Mouse (Mus musculus) splenic B cell, adult 2 months (primary cell): ENCODE data around the gene Lat2.
"Not testable (repeated sequence)": the region's sequence is repeated elsewhere in the genome, so short reads cannot be mapped to it uniquely, and the experiment has no call there.

Experiments used
- DNase-seq: peaks from one replicate; pipeline ENCODE4 v3.0.0-alpha.2; 2011; ENCODE audit warnings: low read depth, low spot score
- H3K27me3 ChIP-seq: 2 replicates; pipeline ENCODE4 v1.6.1; 2012; ENCODE audit warnings: mild to moderate bottlenecking, low read length, moderate library complexity, mixed read lengths; ENCODE audit not compliant: control insufficient read depth, poor library complexity, insufficient read depth, severe bottlenecking
- H3K36me3 ChIP-seq: 2 replicates; pipeline ENCODE4 v1.6.1; 2012; ENCODE audit warnings: mild to moderate bottlenecking, low read length, moderate library complexity, mixed read lengths; ENCODE audit not compliant: control insufficient read depth, poor library complexity, insufficient read depth, severe bottlenecking

The Lat2 gene

DNA sequence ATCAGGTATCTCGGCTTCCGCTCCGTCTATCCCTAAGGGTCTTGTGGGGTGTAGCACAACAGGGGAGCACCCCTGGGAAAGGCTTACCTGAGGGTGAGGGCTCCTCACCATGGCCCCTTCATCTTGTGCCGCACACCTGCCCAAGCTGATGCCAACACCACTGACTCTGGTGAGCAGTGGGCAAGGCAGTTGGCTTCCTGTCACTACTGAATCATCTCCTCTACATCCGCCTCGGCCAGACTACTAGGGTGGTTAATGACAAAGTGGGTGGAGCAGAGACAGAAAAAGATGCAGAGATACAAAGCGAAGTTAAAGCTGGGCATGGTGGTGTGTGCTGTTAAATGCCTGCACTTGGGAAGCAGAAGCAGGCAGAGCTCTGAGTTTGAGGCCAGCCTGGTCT is at the start of gene Lat2:
TSS of gene Lat2 (minus strand) at position 224 of the 400 bp plus-strand sequence.
- Histone ChIP-seq H3K36me3 (peaks cover 4% of the 10 kb centered on the region; the same call in 1 of the 2 replicates), H3K27me3 (no peaks in the 10 kb centered on the region)
- peak; percentile 71 for DNase-seq

- DNase-seq: no peak
- Histone ChIP-seq H3K27me3 (no peaks in the 10 kb centered on the region), H3K36me3 (no peaks in the 10 kb centered on the region)
These were observed 41.9 kb upstream of the Lat2 start for GRCm38 (mm10) chr5:134656708-134657107.

- Histone ChIP-seq H3K27me3 (no peaks in the 10 kb centered on the region), H3K36me3 (no peaks in the 10 kb centered on the region)
- DNase-seq: no peak
These were observed 37.2 kb upstream of the Lat2 start for GRCm38 (mm10) chr5:134652015-134652414.

DNA sequence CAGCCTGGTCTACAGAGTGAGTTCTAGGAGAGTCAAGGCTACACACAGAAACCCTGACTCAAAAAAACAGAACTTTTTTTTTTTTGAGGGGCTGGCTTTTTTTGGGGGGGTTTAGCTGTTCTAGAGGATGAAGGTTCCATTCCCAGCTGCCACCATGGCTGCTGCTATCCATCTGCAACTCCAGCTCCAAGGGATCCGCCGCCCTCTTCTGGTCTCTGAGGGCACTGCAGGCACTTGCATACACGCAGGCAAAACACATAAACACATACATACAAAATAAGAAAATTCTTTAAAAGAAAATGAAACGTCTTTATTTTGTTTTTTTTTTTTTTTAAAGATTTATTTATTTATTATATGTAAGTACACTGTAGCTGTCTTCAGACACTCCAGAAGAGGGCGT is 36.1 kb upstream of the Lat2 start:
- Histone ChIP-seq H3K27me3 (no peaks in the 10 kb centered on the region), H3K36me3 (no peaks in the 10 kb centered on the region)
- DNase-seq: peak; percentile 76

DNA sequence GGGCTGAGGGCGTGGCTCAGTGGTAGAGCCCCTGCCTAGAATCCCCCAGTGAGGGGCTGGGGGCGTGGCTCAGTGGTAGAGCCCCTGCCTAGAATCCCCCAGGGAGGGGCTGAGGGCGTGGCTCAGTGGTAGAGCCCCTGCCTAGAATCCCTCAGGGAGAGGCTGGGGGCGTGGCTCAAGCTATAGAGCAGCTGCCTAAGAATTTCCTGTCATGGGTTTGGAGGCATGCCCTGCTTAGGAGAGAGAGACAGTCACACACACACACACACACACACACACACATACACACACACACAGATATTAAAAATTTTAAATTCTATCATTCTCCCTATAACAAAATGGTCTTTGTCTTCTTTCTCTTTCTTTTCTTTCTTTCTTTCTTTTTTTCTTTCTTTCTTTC is 34.2 kb upstream of the Lat2 start:
- peak; percentile 44 for DNase-seq

GRCm38 (mm10) chr5:134647394-134647793 is 32.6 kb upstream of the Lat2 start:
- H3K27me3 ChIP-seq: no peaks in the 10 kb centered on the region
- H3K36me3 ChIP-seq: no peaks in the 10 kb centered on the region
- DNase-seq: no peak

More for the DNA sequence above, 34.2 kb upstream of the Lat2 start:
- not testable (repeated sequence) for H3K36me3 ChIP-seq, H3K27me3 ChIP-seq

- Histone ChIP-seq H3K36me3 (no peaks in the 10 kb centered on the region), H3K27me3 (no peaks in the 10 kb centered on the region)
- DNase-seq: no peak
These were observed 31.6 kb upstream of the Lat2 start for GRCm38 (mm10) chr5:134646461-134646860.

DNA sequence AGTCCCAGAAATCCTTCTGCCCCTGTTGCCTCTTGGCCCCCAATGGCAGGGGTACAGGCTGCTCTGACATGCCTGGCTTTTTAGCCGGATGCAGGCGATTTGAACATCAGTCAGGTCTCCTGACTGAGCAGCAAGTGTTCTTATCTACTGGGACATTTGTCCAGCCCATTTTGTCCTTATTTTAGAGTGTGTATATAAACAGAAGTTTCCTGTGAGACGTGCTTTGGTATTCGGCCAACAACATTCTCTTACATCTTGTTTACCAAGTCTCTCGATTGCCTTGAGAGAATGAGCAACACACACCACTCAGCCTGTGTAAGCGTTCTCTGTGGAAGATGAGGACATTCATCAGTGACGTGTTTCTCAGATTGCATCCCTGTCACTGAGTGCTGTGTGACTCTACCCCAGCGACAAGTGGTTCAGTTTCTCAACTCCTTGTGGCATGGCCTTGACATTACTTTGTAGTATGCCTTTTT is 29.9 kb upstream of the Lat2 start:
- H3K27me3 ChIP-seq: no peaks in the 10 kb centered on the region
- DNase-seq: no peak
- H3K36me3 ChIP-seq: no peaks in the 10 kb centered on the region

- no peak for DNase-seq
- Histone ChIP-seq H3K36me3 (no peaks in the 10 kb centered on the region), H3K27me3 (no peaks in the 10 kb centered on the region)
These were observed 29.3 kb upstream of the Lat2 start for GRCm38 (mm10) chr5:134644121-134644520.

- DNase-seq: no peak
- Histone ChIP-seq H3K27me3 (no peaks in the 10 kb centered on the region), H3K36me3 (peaks cover 6% of the 10 kb centered on the region; the same call in 1 of the 2 replicates)
These were observed 25.5 kb upstream of the Lat2 start for GRCm38 (mm10) chr5:134640371-134640770.

DNA sequence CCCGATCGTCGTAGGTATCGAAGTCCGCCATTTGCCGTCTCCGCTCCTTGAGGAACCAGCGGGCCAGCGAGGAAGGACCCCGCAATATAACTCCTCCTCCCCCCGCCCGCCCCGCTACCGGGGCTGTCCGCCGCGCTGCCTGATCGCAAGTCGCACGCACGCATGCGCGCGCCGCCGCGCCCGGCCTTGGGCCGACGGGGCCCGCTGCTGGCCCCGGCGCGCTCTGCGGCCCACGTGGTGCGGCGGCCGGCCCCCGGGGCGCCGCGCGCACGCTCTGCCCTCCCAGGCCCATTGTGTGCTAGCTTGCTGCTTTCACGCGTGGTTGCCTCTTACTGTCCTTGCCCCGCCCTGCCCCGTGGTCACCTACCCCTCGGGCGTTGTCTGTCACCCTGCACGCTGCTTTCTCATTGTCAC is 24.5 kb upstream of the Lat2 start, which contains the start of gene Eif4h:
TSS of gene Eif4h (minus strand) at position 222 of the 414 bp plus-strand sequence.
- DNase-seq: peak; percentile 98
- Histone ChIP-seq H3K36me3 (peaks cover 6% of the 10 kb centered on the region; the same call in 1 of the 2 replicates), H3K27me3 (no peaks in the 10 kb centered on the region)

DNA sequence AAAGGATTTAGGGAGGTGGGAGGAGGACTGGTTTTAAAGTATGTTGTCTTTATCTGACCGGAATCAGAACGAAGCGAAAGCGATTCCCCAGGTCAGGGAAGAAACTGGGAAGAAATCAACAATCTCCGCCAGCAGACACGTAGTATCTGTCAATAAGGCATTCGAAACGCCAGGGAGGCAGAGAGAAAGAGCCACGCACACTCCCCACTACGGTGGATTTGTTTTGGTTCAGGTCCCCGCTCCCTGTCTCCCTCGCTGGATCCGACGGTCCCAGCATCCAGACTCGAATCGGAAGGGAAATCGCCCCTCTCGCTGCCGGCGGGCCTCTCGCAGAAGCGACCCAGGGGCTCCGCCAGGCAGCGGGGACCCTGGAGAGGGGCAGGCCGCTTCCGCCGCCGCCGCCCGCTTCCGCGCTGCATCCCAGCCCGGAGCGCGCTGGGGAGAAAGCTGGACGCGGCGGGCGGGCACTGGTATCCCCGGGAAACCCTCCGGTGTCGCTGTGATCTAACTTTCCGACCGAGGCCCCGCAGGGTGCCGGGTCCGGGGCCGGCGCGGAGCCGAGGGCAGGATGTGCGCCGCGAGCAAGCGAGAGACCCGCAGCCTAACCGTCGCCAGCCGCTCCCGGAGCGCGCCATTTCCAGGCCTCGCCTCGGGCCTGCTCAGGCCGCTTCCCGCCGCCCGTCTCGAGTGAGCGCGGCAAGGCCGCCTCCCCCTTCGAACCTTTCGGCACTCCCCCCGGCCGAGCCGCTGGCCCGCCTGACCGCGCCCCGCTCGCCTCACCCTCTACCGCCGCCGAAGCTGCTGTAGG is 23.8 kb upstream of the Lat2 start:
- H3K36me3 ChIP-seq: peaks cover 6% of the 10 kb centered on the region; the same call in 1 of the 2 replicates
- no peak for DNase-seq
- H3K27me3 ChIP-seq: no peaks in the 10 kb centered on the region

DNA sequence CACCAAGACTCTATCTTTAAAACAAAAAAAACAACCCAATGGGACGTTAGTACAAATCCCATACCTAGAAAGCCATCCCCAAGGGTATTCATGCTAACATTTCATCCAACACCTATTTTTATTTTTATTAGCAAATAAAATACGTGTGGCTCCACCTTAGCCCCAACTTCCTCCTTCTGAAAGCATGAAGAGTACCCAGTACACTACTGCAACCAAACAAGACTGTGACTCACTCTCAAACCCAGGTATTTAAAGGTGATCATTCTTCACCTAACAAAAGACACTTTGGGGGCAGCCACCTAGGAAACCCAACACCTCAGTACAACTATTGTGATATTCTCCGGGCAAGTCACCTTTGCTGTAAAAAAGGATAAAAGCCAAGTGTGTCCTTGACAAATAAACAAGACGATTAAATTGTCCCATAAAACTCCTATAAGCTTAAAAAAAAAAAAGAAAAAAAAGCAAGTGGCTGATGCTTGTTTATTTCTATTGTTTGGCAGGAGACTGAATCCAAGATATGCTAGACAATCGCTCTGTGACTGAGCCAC is 23.1 kb upstream of the Lat2 start:
- Histone ChIP-seq H3K36me3 (peaks cover 6% of the 10 kb centered on the region; the same call in 1 of the 2 replicates), H3K27me3 (no peaks in the 10 kb centered on the region)
- DNase-seq: peak; percentile 42

DNA sequence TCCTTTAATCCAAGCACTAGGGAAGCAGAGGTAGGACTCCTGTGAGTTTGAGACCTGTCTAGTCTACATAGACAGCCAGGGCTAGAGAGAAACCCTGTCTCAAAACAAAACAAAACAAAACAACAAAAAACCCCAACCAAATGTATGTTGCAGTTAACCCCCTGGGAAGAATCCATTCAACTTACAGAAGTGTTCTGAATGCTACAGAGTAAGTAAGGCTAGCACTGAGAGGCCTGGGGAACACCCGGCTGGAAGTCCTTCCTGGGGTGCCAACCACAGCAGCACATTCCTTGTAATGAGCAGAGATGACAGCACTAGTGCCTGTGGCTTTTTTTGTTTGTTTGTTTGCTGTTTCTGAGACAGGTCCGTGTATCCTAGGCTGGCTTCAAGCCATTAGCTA is 18.0 kb upstream of the Lat2 start:
- Histone ChIP-seq H3K36me3 (peaks cover 6% of the 10 kb centered on the region; the same call in 1 of the 2 replicates), H3K27me3 (no peaks in the 10 kb centered on the region)
- no peak for DNase-seq

DNA sequence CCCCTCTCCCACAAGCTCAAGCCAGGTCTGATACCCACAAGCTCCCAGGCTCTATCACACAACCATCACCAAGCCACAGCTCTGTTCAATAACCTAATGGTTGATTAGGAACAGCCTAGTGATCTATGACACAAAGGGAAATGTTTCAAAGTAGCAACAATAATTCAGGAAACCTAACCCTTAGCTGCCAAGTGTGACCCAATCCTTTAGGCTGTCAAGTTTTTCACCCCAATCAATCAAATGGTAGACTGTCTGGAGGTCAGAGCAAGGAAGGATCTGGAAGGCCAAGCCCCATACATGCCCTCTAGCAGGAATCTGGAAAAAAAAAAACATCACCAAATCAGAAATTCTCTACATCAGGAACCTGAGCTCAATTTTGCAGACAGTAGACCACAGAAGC is 16.0 kb upstream of the Lat2 start:
- no peak for DNase-seq
- H3K27me3 ChIP-seq: no peaks in the 10 kb centered on the region
- peaks cover 10% of the 10 kb centered on the region for H3K36me3 ChIP-seq
